Mouse (Mus musculus): Measurements from ENCODE around the gene Casp7. TPM values are rescaled to one million over a fixed set of nuclear protein-coding genes. Genes with fewer than 3 reads are reported as not detected.

Gene Casp7
- polyA plus RNA-seq, 1 experiment from 2014 or later = 22.8 TPM

GRCm38 (mm10) chr19:56484630-56485375, 87.9 kb downstream of the Casp7 start:
- Histone ChIP-seq H3K36me3 (replicated peaks; ENCODE audit: control insufficient read depth, insufficient read depth, low read depth, low read length) (no peaks in the 10 kb centered on the region), H3K27me3 (ENCODE audit: control insufficient read depth, insufficient read depth, low read length) (no peaks in the 10 kb centered on the region), H3K4me3 (ENCODE audit: low read depth, low read length) (no peak overlapping the region), H3K27ac (replicated peaks; ENCODE audit: low read depth, low read length) (no peak overlapping the region), H3K9ac (replicated peaks; ENCODE audit: low read length) (no peak overlapping the region), H3K4me1 (ENCODE audit: control insufficient read depth, insufficient read depth, low read length) (no peaks in the 10 kb centered on the region), H3K4me2 (ENCODE audit: low read depth, low read length) (no peak overlapping the region), H3K9me3 (replicated peaks; ENCODE audit: control insufficient read depth, low read length) (no peaks in the 10 kb centered on the region)
- DNase-seq (ENCODE audit: low spot score) (no peak), ATAC-seq (replicated peaks; ENCODE audit: insufficient number of reproducible peaks, low FRiP score, low TSS enrichment, low read depth) (no peak)
- WGBS = 71% methylated on average over 13 of the region's 13 CpGs

DNA sequence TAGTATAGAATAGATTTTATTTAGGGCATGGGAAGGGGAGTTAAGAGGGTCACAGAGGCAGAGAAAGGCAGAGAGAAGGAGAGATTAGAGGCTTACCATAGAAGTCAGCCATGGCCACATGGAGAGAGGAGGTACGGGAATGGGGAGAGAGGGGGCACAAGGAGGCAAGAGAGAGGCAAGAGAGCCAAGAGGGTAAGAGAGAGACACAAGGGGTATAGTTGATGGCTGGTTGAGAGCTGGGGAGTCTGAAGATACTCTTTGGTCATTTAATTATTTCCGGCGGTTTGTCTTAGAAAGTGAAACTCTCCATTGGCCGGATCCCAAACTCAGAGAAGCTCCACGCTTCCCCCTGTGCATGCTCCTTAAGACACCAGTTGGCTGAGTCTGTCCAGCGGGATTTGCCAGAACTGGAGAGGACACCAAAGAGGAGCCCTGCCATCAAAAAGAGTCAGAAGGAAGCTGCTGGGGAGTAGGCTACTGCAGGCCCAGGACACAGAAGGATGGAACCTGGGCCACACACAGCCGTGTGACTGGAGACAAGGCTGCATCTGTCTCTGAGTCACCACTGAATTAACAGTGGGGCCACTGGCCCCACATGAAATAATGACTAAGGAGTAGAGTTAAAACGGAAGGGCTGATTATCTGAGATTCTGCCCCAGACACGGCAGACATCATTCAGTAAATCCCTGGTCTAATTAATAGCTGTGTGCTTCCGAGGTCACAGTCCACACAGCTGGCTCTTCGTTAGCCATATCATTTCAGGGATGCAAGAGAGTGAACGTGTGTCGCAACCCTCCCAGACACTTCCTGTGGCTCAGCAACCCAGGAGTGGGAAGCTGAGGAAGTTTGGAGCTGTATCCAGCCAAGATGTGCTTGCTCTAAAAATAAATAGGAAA, 88.7 kb downstream of the Casp7 start:
- Histone ChIP-seq H3K27me3 (ENCODE audit: control insufficient read depth, insufficient read depth, low read length) (no peaks in the 10 kb centered on the region), H3K9me3 (replicated peaks; ENCODE audit: control insufficient read depth, low read length) (no peaks in the 10 kb centered on the region), H3K27ac (replicated peaks; ENCODE audit: low read depth, low read length) (no peak overlapping the region), H3K36me3 (replicated peaks; ENCODE audit: control insufficient read depth, insufficient read depth, low read depth, low read length) (no peaks in the 10 kb centered on the region), H3K9ac (replicated peaks; ENCODE audit: low read length) (no peak overlapping the region), H3K4me2 (ENCODE audit: low read depth, low read length) (no peak overlapping the region), H3K4me3 (ENCODE audit: low read depth, low read length) (no peak overlapping the region), H3K4me1 (ENCODE audit: control insufficient read depth, insufficient read depth, low read length) (no peaks in the 10 kb centered on the region)
- ATAC-seq (replicated peaks; ENCODE audit: insufficient number of reproducible peaks, low FRiP score, low TSS enrichment, low read depth) (no peak), DNase-seq (ENCODE audit: low spot score) (no peak)
- WGBS = 60% methylated on average over 13 of the region's 13 CpGs

- ATAC-seq (replicated peaks; ENCODE audit: insufficient number of reproducible peaks, low FRiP score, low TSS enrichment, low read depth) = no peak
- 91% methylated on average over 7 of the region's 7 CpGs for WGBS
- Histone ChIP-seq H3K4me2 (ENCODE audit: low read depth, low read length) (no peak overlapping the region), H3K27me3 (ENCODE audit: control insufficient read depth, insufficient read depth, low read length) (no peaks in the 10 kb centered on the region), H3K4me1 (ENCODE audit: control insufficient read depth, insufficient read depth, low read length) (no peaks in the 10 kb centered on the region), H3K9ac (replicated peaks; ENCODE audit: low read length) (no peak overlapping the region), H3K27ac (replicated peaks; ENCODE audit: low read depth, low read length) (no peak overlapping the region), H3K9me3 (replicated peaks; ENCODE audit: control insufficient read depth, low read length) (no peaks in the 10 kb centered on the region), H3K4me3 (ENCODE audit: low read depth, low read length) (no peak overlapping the region), H3K36me3 (replicated peaks; ENCODE audit: control insufficient read depth, insufficient read depth, low read depth, low read length) (no peaks in the 10 kb centered on the region)
- no peak for DNase-seq (ENCODE audit: low spot score)
Measured at GRCm38 (mm10) chr19:56486926-56487325, 90.0 kb downstream of the Casp7 start.

DNA sequence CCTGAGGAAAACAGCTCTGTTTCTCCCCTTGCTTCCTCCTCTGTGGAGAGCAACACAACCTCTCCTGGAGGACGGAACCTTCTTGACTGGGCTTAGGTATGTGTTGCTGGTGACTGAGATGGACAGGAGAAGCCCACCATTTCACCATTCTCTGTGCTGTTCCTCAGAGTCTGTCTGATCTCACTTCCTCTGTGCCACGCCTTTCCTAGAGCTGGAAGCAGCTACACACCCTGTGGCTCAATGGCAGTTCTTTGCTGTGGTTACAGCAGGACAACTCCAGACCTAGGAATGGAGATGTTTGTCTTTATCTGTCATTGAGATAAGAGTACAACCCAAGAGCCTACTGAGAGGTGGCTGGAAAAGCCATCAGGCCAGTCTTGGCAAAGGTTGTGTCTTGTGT, 90.4 kb downstream of the Casp7 start:
- H3K4me2 ChIP-seq (ENCODE audit: low read depth, low read length) = no peak overlapping the region
- 87% methylated on average over 2 of the region's 2 CpGs for WGBS
- ATAC-seq (replicated peaks; ENCODE audit: insufficient number of reproducible peaks, low FRiP score, low TSS enrichment, low read depth) = no peak

DNA sequence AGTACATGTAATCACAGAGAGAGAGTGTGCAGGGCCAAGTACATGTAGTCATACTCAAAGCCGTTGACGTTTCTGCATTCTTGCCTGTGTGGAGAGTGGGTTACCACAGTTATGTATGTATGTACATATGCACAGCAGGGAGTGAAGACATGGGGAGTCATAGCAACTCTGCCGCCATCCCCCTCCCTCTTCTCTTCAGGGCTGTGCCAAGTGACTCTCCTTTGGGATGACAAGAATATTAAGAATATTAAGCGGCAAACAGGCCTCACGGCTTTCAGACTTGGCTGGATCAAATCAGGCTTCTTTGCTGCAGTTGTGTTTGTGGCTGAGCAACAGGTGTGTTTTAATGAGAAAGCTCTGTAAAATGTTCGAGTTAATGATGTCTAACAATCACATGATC, 92.7 kb downstream of the Casp7 start:
- no peaks in the 10 kb centered on the region for H3K9me3 ChIP-seq (replicated peaks; ENCODE audit: control insufficient read depth, low read length)
- H3K27me3 ChIP-seq (ENCODE audit: control insufficient read depth, insufficient read depth, low read length) = no peaks in the 10 kb centered on the region
- no peak overlapping the region for H3K4me3 ChIP-seq (ENCODE audit: low read depth, low read length)
- H3K4me1 ChIP-seq (ENCODE audit: control insufficient read depth, insufficient read depth, low read length) = no peaks in the 10 kb centered on the region
- H3K27ac ChIP-seq (replicated peaks; ENCODE audit: low read depth, low read length) = no peak overlapping the region
- no peak overlapping the region for H3K4me2 ChIP-seq (ENCODE audit: low read depth, low read length)
- DNase-seq (ENCODE audit: low spot score) = no peak
- ATAC-seq (replicated peaks; ENCODE audit: insufficient number of reproducible peaks, low FRiP score, low TSS enrichment, low read depth) = no peak
- no peak overlapping the region for H3K9ac ChIP-seq (replicated peaks; ENCODE audit: low read length)
- no peaks in the 10 kb centered on the region for H3K36me3 ChIP-seq (replicated peaks; ENCODE audit: control insufficient read depth, insufficient read depth, low read depth, low read length)
- 82% methylated on average over 6 of the region's 6 CpGs for WGBS

More for the DNA sequence above, 90.4 kb downstream of the Casp7 start:
- no peak overlapping the region for H3K4me3 ChIP-seq (ENCODE audit: low read depth, low read length)
- H3K4me1 ChIP-seq (ENCODE audit: control insufficient read depth, insufficient read depth, low read length) = no peaks in the 10 kb centered on the region
- no peaks in the 10 kb centered on the region for H3K36me3 ChIP-seq (replicated peaks; ENCODE audit: control insufficient read depth, insufficient read depth, low read depth, low read length)
- no peaks in the 10 kb centered on the region for H3K9me3 ChIP-seq (replicated peaks; ENCODE audit: control insufficient read depth, low read length)
- H3K27me3 ChIP-seq (ENCODE audit: control insufficient read depth, insufficient read depth, low read length) = no peaks in the 10 kb centered on the region
- no peak overlapping the region for H3K27ac ChIP-seq (replicated peaks; ENCODE audit: low read depth, low read length)
- DNase-seq (ENCODE audit: low spot score) = no peak
- no peak overlapping the region for H3K9ac ChIP-seq (replicated peaks; ENCODE audit: low read length)

Other genes starting within 250 kb of the Casp7 start
- gene Habp2, start 110.0 kb upstream of the Casp7 start, polyA plus RNA-seq (2014; fragmentation: Nextera tagmentation; extraction: Ambion mirVana) = not detected in 2 replicates
- gene Nrap, start 7.1 kb upstream of the Casp7 start, polyA plus RNA-seq (2014; fragmentation: Nextera tagmentation; extraction: Ambion mirVana) = not detected in 2 replicates
- 0.08 and 0.20 TPM in 2 replicates for gene Plekhs1, start 64.5 kb downstream of the Casp7 start, polyA plus RNA-seq (2014; fragmentation: Nextera tagmentation; extraction: Ambion mirVana)
- gene Dclre1a, start 151.1 kb downstream of the Casp7 start, polyA plus RNA-seq (2014; fragmentation: Nextera tagmentation; extraction: Ambion mirVana) = 19.0 and 25.3 TPM in 2 replicates
- 13.7 and 16.2 TPM in 2 replicates for gene Nhlrc2, start 151.1 kb downstream of the Casp7 start, polyA plus RNA-seq (2014; fragmentation: Nextera tagmentation; extraction: Ambion mirVana)